Mouse (Mus musculus): ENCODE measurements at regions not wholly inside any gene's neighbourhood (a gene's known extent, or its start where the extent isn't known, plus 50 kb on each side); places are given as distances from the start of the nearest gene placed in this dataset.

DNA sequence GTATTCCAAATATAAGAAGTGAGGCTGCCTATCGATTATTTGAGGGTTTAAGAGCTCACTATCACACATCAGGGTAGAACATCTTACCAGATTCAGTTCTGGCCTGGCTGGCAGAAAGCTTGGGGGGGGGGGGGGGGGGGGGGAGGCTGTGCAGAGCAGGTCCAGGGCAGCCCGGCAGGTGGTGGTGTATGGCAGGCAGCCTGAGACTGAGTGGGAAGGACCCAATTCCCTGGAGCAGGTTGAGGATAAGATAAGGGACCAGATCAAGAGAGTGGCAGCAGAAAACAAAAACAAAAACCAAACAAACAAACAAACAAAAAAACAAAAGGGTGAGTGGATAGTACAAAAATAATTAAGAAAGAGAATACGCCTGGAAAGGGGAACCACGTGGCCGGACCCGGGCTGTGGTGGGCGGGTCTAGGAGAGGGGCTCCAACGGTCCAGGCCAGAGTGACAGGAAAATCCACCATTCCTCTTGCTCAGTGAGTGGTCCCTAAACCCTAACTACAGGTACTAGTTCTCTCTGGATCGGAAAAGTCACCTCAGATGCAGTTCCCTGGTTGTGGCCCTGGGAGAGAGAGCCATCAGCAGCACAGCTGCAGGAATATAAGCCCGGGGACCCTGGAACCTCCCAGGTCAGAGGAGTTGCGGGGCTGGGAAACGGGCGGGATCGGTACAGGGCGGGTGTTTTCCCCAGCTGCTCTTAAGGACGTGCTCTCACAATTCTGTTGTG, 73.3 kb downstream of the Vmn2r112 start:
- DNase-seq: peak; percentile 9

Data from adrenal gland, adult 2 months (tissue).